Mouse (Mus musculus) MN1 (cell line): Measurements from ENCODE around the gene Mboat7.

Source experiments
- DNase-seq: peaks from one replicate; pipeline ENCODE4 v3.0.0-alpha.2; 2016; ENCODE audit warnings: low spot score

Mboat7 gene

GRCm38 (mm10) chr7:3643412-3643811 lies 49.9 kb downstream of the Mboat7 start:
- DNase-seq = no peak

GRCm38 (mm10) chr7:3630478-3630815 lies 62.9 kb downstream of the Mboat7 start:
- no peak for DNase-seq

GRCm38 (mm10) chr7:3629543-3630477 lies 63.5 kb downstream of the Mboat7 start, which contains the start of the genes Tfpt and Prpf31:
TSS of gene Tfpt (minus strand) at chr7:3629929.
TSS of gene Prpf31 (plus strand) at chr7:3629985.
- peak; percentile 93 for DNase-seq

- DNase-seq = no peak
Measured at GRCm38 (mm10) chr7:3629030-3629429, 64.3 kb downstream of the Mboat7 start.
